Mouse (Mus musculus) neural tube, embryonic 15.5 days (tissue): ENCODE results near the gene Lce3e. TPM values are rescaled to one million over a fixed set of nuclear protein-coding genes. Genes with fewer than 3 reads are reported as not detected.

Experiments used
- ATAC-seq: fragments of 200-750 bp; cut with Nextera tagmentation; 2 replicates; pipeline ENCODE4 v1.8.0; 2017; ENCODE audit warnings: mild to moderate bottlenecking, moderate TSS enrichment, moderate library complexity; ENCODE audit not compliant: low FRiP score
- H3K27ac ChIP-seq: fragments of 300-500 bp; sonication (generic); replicated peaks from 2 replicates; pipeline ENCODE4 v1.5.1; 2015; ENCODE audit warnings: mild to moderate bottlenecking, inconsistent platforms
- H3K27me3 ChIP-seq: fragments of 300-500 bp; sonication (generic); replicated peaks from 2 replicates; pipeline ENCODE4 v1.6.1; 2015; ENCODE audit warnings: inconsistent platforms
- H3K36me3 ChIP-seq: fragments of 300-500 bp; sonication (generic); 2 replicates; pipeline ENCODE4 v1.6.1; 2015; ENCODE audit warnings: inconsistent platforms
- H3K4me1 ChIP-seq: fragments of 300-500 bp; sonication (generic); 2 replicates; pipeline ENCODE4 v1.6.1; 2015; ENCODE audit warnings: inconsistent platforms
- H3K4me2 ChIP-seq: fragments of 300-500 bp; sonication (generic); 2 replicates; pipeline ENCODE4 v1.6.1; 2015; ENCODE audit warnings: inconsistent platforms, mild to moderate bottlenecking, moderate library complexity
- H3K4me3 ChIP-seq: fragments of 300-500 bp; sonication (generic); replicated peaks from 2 replicates; pipeline ENCODE4 v1.5.1; 2015; ENCODE audit warnings: mild to moderate bottlenecking, inconsistent platforms
- H3K9ac ChIP-seq: fragments of 300-500 bp; sonication (generic); replicated peaks from 2 replicates; pipeline ENCODE4 v1.6.1; 2015; ENCODE audit warnings: mild to moderate bottlenecking, inconsistent platforms
- H3K9me3 ChIP-seq: fragments of 300-500 bp; sonication (generic); replicated peaks from 2 replicates; pipeline ENCODE4 v1.6.1; 2016; ENCODE audit warnings: inconsistent platforms
- WGBS: fragments of 180-500 bp; shearing (Covaris S2); methylation state at CpG from one replicate; pipeline ENCODE4 v1.1.7; 2015; ENCODE audit warnings: mixed read lengths; 5-methylcytosine and 5-hydroxymethylcytosine counted together
- polyA plus RNA-seq: library from polyadenylated mRNA; unstranded; fragments of >200 nt; fragmentation: Nextera tagmentation; extraction: Ambion mirVana; gene quantifications from 2 replicates; pipeline ENCODE4 v1.2.1, GENCODE M21; 2015

Lce3e gene
- polyA plus RNA-seq: not detected in 2 replicates

DNA sequence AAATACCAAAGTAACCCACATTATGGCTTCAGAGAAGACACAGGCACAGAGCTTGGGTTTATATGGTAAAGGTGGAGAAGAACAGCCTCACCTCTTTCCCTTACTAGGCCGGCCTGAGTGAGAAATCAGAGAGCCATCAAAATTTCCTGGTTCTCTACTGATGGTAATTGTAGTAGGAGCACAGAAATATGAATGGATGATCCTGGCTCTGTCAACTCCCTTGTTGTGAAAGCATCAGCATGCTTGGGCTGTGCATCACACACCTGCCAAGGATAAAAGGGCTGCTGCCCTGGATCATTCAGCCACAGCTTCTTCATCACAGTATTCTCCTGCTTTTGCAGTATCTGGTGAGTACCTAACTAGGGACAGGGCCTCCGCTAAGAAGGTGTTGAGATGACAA is at the start of gene Lce3e:
Gene Lce3e, plus strand, starts transcription at position 301 of the 400 bp plus-strand sequence.
- Histone ChIP-seq H3K27me3 (no peaks in the 10 kb centered on the region), H3K9ac (no peak within 1 kb of the TSS), H3K9me3 (no peaks in the 10 kb centered on the region), H3K27ac (no peak within 1 kb of the TSS), H3K4me2 (no peak within 1 kb of the TSS), H3K4me3 (no peak within 1 kb of the TSS), H3K4me1 (no peaks in the 10 kb centered on the region), H3K36me3 (no peaks in the 10 kb centered on the region)
- 89% methylated on average over 2 of the region's 2 CpGs for WGBS
- no peak for ATAC-seq

DNA sequence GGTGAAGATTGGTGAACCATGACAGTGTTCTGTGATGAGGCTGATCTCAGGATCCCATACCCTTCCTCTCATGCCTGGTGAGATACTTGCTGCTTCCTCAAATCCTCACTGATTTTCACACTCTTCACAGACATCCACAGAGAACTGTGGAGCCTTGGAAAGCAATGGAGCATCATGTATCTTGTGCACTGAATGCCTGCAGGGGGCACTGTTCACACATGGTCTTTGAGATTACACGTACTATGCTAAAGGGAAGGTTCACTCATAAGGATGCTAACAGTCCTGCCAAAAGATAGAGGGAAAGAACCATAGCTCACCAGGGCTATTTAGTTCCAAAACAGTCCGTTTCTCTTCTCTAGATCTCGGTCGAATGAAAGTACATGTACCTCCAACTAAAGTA is 46.5 kb upstream of the Lce3e start:
- no peak overlapping the region for H3K4me3 ChIP-seq
- no peak for ATAC-seq
- WGBS: 60% methylated on average over 4 of the region's 4 CpGs

GRCm38 (mm10) chr3:92926130-92926529 is 40.7 kb upstream of the Lce3e start, which contains the start of gene Lce3a:
Gene Lce3a, minus strand, starts transcription at chr3:92926230.
- Histone ChIP-seq H3K4me1 (no peaks in the 10 kb centered on the region), H3K4me2 (no peak within 1 kb of the TSS), H3K27ac (no peak within 1 kb of the TSS), H3K9me3 (no peaks in the 10 kb centered on the region), H3K36me3 (no peaks in the 10 kb centered on the region), H3K9ac (no peak within 1 kb of the TSS), H3K4me3 (no peak within 1 kb of the TSS), H3K27me3 (no peaks in the 10 kb centered on the region)
- no peak for ATAC-seq
- WGBS: 81% methylated on average over 2 of the region's 2 CpGs

More for the DNA sequence above, 46.5 kb upstream of the Lce3e start:
- H3K9ac ChIP-seq: no peak overlapping the region
- no peaks in the 10 kb centered on the region for H3K36me3 ChIP-seq
- H3K9me3 ChIP-seq: no peaks in the 10 kb centered on the region
- H3K4me2 ChIP-seq: no peak overlapping the region
- no peaks in the 10 kb centered on the region for H3K4me1 ChIP-seq
- H3K27ac ChIP-seq: no peak overlapping the region
- no peaks in the 10 kb centered on the region for H3K27me3 ChIP-seq

GRCm38 (mm10) chr3:92932679-92933078 is 34.2 kb upstream of the Lce3e start, which contains the start of gene Lce3b:
Gene Lce3b, plus strand, starts transcription at chr3:92932979.
- Histone ChIP-seq H3K27me3 (no peaks in the 10 kb centered on the region), H3K27ac (no peak within 1 kb of the TSS), H3K4me1 (no peaks in the 10 kb centered on the region), H3K9me3 (no peaks in the 10 kb centered on the region), H3K4me3 (no peak within 1 kb of the TSS), H3K4me2 (no peak within 1 kb of the TSS), H3K9ac (no peak within 1 kb of the TSS), H3K36me3 (no peaks in the 10 kb centered on the region)
- ATAC-seq: no peak
- 71% methylated on average over 2 of the region's 2 CpGs for WGBS

DNA sequence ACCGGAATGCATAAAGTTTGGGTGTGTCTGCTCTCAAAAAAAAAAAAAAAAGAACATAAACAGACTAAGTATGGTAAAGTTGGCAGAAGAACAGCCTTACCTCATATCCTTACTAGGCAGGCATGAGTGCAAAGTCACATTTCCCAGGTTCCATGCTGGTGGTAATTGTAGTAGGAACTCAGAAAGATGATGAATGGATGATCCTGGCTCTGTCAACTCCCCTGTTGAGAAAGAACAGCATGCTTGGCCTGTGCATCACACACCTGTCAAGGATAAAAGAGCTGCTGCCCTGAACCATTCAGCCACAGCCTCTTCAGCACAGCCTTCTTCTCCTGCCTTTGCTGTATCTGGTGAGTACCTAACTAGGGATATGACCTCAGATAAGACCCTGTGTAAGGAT is 22.7 kb upstream of the Lce3e start, which contains the start of gene Lce3c:
Gene Lce3c, plus strand, starts transcription at position 301 of the 400 bp plus-strand sequence.
- H3K27ac ChIP-seq: no peak within 1 kb of the TSS
- 76% methylated on average over 1 of the region's 1 CpGs for WGBS
- no peak within 1 kb of the TSS for H3K4me2 ChIP-seq
- no peak within 1 kb of the TSS for H3K9ac ChIP-seq
- no peaks in the 10 kb centered on the region for H3K27me3 ChIP-seq
- no peak for ATAC-seq
- no peaks in the 10 kb centered on the region for H3K4me1 ChIP-seq
- H3K36me3 ChIP-seq: no peaks in the 10 kb centered on the region
- no peak within 1 kb of the TSS for H3K4me3 ChIP-seq
- H3K9me3 ChIP-seq: no peaks in the 10 kb centered on the region

DNA sequence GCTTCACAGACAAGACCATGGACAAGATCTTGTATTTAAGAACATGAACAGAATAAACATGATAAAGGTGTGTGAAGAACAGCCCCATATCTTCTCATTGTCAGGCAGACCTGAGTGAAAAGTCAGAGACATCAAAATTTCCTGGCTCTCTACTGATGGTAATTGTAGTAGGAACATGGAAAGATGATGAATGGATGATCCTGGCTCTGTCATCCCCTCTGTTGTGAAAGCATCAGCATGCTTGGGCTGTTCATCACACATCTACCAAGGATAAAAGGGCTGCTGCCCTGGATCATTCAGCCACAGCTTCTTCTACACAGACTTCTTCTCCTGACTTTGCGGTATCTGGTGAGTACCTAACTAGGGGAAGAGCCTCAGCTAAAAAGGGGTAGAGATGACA is 9.8 kb upstream of the Lce3e start, which contains the start of gene Lce3d:
Gene Lce3d, plus strand, starts transcription at position 301 of the 400 bp plus-strand sequence.
- Histone ChIP-seq H3K27me3 (no peaks in the 10 kb centered on the region), H3K36me3 (no peaks in the 10 kb centered on the region), H3K4me1 (no peaks in the 10 kb centered on the region), H3K9me3 (no peaks in the 10 kb centered on the region), H3K27ac (no peak within 1 kb of the TSS), H3K4me3 (no peak within 1 kb of the TSS), H3K4me2 (no peak within 1 kb of the TSS), H3K9ac (no peak within 1 kb of the TSS)
- ATAC-seq: no peak
- WGBS: 91% methylated on average over 1 of the region's 1 CpGs

DNA sequence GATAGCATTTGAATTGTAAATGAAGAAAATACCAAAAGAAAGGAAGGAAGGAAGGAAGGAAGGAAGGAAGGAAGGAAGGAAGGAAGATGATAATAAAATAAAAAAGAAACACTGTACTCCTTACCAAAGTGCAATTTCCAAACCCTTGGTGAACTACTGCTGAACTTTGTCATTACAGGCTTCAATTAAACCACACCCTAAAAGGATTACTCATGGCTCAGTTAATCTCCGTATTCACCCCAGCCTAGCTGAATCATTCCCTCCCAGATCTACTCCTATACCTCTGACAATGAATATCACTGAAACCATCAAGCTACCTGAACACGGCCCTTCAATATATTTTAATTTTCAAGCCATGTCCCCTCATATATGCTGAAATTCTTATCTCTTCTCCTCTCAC is 11.6 kb downstream of the Lce3e start:
- Histone ChIP-seq H3K9ac (no peak overlapping the region), H3K9me3 (no peaks in the 10 kb centered on the region), H3K4me2 (no peak overlapping the region), H3K4me1 (no peaks in the 10 kb centered on the region), H3K4me3 (no peak overlapping the region), H3K27ac (no peak overlapping the region), H3K27me3 (no peaks in the 10 kb centered on the region), H3K36me3 (no peaks in the 10 kb centered on the region)
- WGBS: 82% methylated on average over 2 of the region's 2 CpGs
- ATAC-seq: no peak

DNA sequence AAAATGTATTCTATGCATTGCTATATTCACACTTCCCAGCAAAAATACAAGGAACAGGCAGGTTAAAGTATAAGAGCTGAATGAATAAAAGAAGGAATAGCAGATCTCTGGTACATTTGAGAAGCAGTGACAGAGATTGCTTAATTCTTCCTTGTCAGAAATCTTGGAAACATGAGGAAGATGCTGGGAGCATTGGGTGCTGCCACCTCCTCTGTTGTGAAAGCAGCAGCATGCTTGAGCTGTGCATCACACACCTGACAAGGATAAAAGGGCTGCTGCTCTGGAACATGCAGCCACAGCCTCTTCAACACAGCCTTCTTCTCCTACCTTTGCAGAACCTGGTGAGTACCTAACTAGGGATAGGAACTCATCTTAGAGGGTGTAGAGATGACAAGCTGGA is 25.1 kb downstream of the Lce3e start, which contains the start of gene Lce3f:
Gene Lce3f, plus strand, starts transcription at position 301 of the 400 bp plus-strand sequence.
- Histone ChIP-seq H3K4me2 (no peak within 1 kb of the TSS), H3K9ac (no peak within 1 kb of the TSS), H3K4me1 (no peaks in the 10 kb centered on the region), H3K4me3 (no peak within 1 kb of the TSS), H3K36me3 (no peaks in the 10 kb centered on the region), H3K27ac (no peak within 1 kb of the TSS), H3K27me3 (no peaks in the 10 kb centered on the region), H3K9me3 (no peaks in the 10 kb centered on the region)
- ATAC-seq: no peak

DNA sequence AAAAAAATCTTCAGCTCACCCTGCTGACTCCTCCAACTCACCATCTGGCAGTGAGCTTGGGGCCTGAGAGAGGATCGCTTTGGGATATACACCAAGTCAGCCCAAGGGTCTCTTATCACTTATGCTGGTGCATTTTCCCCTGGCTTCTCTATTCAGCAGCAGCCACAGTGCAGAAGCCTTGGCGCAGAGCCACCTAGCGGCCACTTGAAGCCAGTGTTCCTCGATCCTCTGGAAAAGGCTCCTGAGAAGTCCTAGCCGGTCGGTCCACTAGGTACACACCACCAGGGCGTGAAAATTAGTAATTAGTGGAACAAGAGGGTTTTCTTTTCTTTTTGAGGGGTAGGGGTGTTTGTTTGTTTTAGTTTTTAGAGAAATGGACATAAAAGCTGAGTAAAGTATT is 31.8 kb downstream of the Lce3e start:
- H3K9me3 ChIP-seq: no peaks in the 10 kb centered on the region
- no peak overlapping the region for H3K9ac ChIP-seq
- WGBS: 1% methylated on average over 7 of the region's 7 CpGs
- no peak overlapping the region for H3K27ac ChIP-seq
- no peaks in the 10 kb centered on the region for H3K27me3 ChIP-seq
- H3K4me3 ChIP-seq: no peak overlapping the region
- no peaks in the 10 kb centered on the region for H3K4me1 ChIP-seq
- H3K36me3 ChIP-seq: no peaks in the 10 kb centered on the region
- peak; percentile 96 for ATAC-seq
- no peak overlapping the region for H3K4me2 ChIP-seq

DNA sequence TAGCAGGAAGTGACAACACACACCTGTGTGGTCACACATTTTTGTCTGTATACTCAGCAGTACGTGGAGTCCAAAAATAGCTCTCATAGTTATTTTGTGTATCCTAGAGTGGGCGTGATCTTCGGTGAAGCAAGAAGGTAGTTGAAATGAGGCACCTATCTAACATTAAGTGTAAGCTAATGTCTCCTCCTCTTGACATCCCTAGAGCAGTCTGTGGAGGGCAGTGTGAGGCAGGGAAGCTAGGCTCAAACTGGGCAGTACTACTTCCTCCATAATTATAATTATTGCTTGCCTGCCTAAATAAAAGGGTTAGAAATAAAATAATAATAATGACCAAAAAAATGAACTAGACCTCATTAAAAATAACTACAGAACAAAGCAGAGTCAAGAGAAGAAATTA is 33.8 kb downstream of the Lce3e start:
- H3K4me3 ChIP-seq: no peak overlapping the region
- whole genome bisulfite sequencing: 84% methylated on average over 3 of the region's 3 CpGs
- H3K9ac ChIP-seq: no peak overlapping the region
- H3K27ac ChIP-seq: no peak overlapping the region
- H3K27me3 ChIP-seq: no peaks in the 10 kb centered on the region
- no peaks in the 10 kb centered on the region for H3K36me3 ChIP-seq
- no peak for ATAC-seq
- no peaks in the 10 kb centered on the region for H3K9me3 ChIP-seq
- H3K4me1 ChIP-seq: no peaks in the 10 kb centered on the region
- no peak overlapping the region for H3K4me2 ChIP-seq

- no peaks in the 10 kb centered on the region for H3K27me3 ChIP-seq
- H3K36me3 ChIP-seq: no peaks in the 10 kb centered on the region
- H3K4me2 ChIP-seq: no peak overlapping the region
- no peaks in the 10 kb centered on the region for H3K4me1 ChIP-seq
- WGBS: 71% methylated on average over 4 of the region's 4 CpGs
- ATAC-seq: no peak
- H3K27ac ChIP-seq: no peak overlapping the region
- no peak overlapping the region for H3K4me3 ChIP-seq
- no peak overlapping the region for H3K9ac ChIP-seq
- no peaks in the 10 kb centered on the region for H3K9me3 ChIP-seq
Observed at GRCm38 (mm10) chr3:93002843-93003242, 36.0 kb downstream of the Lce3e start.

- peak overlapping the region; percentile 52 for H3K4me3 ChIP-seq
- H3K27ac ChIP-seq: peak overlapping the region; percentile 28; the same call in 1 of the 2 replicates
- peak; percentile 92 for ATAC-seq
- no peaks in the 10 kb centered on the region for H3K9me3 ChIP-seq
- H3K4me1 ChIP-seq: peaks cover 10% of the 10 kb centered on the region
- H3K36me3 ChIP-seq: no peaks in the 10 kb centered on the region
- peak overlapping the region; percentile 88 for H3K4me2 ChIP-seq
- WGBS: under 1% methylated on average over 24 of the region's 24 CpGs
- H3K27me3 ChIP-seq: no peaks in the 10 kb centered on the region
- peak overlapping the region; percentile 60 for H3K9ac ChIP-seq
Observed at GRCm38 (mm10) chr3:93014378-93014801, 47.5 kb downstream of the Lce3e start.
